Mouse (Mus musculus): ENCODE data around the gene Cog6.
A peak's percentile ranks its signal among the peaks of the same experiment; 100 is the strongest.

The Cog6 gene

DNA sequence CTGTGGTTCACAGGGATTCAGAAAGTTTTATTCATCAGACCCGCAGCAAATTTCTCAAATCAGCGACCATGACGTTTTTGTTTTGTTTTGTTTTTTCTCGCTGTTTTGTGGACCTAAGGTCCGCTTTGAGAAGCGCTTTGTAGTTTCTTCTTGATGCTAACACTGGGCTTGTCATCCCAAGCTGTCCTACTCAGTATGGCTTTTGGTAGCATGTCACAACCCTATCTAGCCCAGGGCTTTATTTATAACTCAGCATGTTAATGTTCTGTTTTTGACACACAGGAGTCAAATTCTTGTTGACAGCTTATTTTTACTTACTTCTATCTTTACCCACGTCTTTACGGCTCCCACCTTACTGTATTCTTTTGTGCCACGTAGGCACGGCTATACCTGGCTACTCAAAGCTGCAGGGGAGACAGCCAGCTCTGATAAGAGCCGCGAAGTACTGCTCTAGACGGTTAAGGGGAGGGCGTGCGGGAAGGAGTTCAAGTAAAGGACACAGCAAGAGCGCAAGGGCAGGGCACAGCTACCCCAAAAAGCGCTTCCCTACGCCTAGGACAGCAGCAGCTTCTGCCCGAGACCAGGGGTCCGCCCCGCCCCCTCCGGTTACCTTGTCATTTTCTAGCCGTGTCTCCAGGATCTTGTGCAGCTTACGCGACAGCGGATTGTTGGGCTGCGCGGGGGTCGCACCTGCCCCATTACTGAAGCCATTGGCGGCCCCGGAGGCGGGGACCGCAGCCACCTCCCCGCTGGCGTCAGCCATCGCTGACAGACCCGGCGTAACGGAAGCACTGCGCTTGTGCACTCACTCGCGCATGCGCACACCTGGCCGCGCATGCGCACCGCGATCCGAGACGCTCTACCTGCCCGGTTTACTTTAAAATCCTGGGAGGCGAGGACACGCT, at the start of gene Cog6:
Gene Cog6, minus strand, starts transcription at position 802 of the 905 bp plus-strand sequence.
- DNase-seq (ENCODE audit: low read depth) = peak; percentile 70

DNA sequence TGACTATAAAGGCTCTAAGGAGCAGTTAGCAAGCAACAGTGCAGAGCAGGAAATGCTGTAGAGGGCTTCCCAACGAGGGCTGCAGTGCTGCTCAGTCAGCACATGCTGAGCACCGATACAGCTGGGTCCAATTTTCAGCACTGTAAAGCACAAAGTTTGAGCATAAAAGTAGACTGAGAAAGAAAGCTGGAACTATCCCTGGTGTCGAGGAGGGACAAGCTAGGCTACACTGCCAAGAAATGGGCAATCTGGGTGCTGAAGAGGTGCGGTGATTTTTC, 49.0 kb upstream of the Cog6 start:
- DNase-seq (ENCODE audit: low read depth) = no peak

DNA sequence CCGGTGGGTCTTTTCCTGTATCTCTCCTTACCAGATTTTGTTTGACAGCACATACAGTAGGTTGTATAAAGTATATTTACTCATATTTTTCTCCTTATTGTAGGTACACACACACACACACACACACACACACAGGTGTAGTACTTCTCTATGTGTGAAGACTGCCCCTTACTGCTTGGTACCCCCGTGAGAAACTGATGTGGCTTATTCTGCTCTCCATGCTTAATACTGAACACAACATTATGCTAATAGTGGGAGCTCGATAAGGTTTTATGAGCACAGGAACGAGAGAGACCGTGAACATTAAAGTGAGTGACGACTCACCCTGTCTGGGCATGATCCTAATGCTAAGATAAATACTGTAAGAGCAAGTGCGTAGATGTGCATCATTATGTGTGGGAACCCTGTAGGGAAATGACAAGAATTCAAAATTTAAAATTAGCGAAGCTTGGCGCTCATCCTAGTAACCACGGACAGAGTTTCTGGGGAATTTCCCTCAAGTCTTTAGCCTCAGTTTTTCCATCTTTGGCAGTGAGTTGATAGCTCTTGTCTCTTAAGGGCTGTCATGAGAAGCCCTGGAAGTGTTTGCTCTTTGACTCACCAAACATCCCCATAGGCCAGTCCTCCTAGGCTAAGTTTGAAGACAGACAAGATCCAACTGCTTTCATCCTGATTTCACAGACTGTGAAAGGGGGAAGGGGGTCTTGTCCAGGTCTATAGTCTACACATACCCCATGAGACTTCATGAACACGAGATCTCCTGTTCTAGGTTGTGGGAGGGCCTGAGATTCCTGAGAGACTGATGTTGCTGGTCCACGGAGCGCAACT, 48.4 kb upstream of the Cog6 start:
- no peak for DNase-seq (ENCODE audit: low read depth)

DNA sequence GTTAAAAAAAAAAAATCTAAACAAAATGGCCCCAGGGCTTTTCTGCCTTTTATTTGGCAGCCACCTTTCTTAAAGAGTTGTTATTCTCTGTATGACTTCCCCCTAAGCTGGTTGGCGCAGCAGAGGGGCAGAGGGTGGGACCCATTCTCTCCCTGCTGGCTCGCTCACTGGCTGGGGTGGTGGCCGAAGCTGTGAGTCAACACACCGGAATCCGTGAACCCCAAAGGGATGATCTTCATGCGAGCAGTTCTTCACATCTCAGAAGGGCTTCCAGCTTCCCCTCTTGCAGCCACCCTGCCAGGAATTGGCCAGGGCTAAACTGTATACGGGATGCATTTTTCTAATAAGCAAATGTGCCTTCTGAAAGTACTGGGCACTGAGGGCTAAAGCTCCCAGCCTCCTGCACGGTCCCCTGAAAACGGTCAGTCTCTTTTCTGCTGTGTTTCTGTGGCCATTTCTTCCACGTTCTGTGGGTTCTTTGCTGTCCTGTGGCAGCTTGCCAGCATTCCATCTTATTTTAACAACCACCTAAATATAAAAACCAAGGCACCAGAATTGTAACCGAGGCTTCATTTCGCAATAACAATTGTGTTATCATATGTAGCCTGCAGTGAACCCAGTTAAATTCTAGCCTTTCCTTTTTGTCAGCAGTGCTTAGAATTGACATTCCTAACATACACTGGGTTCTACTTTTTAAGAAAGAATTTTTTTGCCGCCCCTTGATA, 46.5 kb upstream of the Cog6 start:
- DNase-seq (ENCODE audit: low read depth) = no peak

DNA sequence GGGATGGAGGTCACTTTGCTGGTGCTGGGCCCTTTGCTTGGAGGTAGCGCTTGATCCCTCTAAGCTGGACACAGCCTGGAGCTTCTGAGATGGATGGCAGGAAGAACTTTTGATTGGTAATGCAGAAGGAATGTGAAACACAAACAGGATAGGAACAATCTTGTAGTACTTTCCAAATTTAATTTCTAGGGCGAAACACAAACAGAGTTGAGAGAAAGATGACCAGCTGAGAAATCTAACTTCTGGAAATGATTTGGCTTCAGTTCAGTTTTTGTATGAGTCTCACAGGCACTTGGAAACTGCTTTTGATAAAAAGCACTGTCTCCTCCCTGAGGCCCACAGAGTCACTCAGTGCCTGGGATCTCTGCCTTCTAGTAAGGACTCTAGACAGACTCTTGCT, 42.9 kb upstream of the Cog6 start:
- no peak for DNase-seq (ENCODE audit: low read depth)

DNA sequence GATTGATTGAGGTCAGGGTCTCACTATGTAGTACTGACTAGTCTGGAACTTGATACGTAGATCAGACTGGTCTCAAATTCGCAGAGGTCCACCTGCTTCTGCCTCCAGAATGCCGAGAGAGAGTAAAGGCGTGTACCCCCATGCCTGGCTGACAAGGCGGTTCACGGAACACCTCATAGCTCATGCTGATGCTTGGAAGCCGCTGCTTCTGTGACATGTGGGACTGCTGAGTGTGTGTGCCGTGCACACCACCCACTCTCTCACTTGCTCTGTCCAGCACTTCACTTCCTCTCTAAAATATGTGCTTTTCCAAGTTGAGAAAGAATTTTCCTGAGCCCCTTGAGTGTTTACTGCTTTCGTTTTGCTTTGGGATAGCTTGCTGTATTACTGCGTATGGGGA, 39.4 kb upstream of the Cog6 start:
- no peak for DNase-seq (ENCODE audit: low read depth)

DNA sequence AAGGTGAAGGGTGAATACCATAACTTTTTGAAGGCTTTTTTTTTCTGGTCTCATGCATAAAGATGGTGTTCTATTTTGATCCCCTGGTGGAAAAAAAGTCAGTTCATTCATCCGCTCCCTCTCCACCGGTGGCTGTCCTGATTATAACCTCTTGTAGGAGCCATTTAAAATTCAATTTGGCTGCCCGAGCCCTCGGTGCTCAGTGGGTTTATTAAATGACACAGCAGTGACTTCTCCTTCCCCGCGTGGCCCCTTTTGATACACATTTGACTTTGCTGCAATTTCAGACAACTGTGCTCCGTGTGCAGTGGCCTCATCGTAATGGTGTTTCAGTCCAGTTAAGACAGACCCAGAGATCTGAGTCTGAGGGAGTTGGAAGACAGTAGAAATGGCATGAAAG, 35.3 kb upstream of the Cog6 start:
- no peak for DNase-seq (ENCODE audit: low read depth)

DNA sequence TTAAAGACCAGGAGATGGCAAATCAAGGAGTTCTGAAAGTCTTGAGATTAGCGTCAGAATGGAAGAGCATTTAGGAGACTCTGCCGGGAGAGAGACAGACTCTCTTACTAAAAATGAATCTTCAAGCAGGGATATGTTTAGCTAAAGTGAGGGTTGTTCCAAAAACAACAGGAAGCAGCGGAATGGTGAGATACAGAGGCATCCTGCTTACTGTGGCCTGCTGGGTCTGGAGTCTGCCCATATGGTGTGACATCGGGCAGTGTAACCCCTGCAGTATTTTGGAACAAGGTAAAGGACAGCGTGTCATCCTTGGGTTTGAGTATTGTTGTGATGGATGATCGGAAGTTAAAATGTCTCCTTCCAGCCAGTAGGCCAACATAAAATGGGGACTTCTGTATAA, 29.3 kb upstream of the Cog6 start:
- DNase-seq (ENCODE audit: low read depth) = no peak

DNA sequence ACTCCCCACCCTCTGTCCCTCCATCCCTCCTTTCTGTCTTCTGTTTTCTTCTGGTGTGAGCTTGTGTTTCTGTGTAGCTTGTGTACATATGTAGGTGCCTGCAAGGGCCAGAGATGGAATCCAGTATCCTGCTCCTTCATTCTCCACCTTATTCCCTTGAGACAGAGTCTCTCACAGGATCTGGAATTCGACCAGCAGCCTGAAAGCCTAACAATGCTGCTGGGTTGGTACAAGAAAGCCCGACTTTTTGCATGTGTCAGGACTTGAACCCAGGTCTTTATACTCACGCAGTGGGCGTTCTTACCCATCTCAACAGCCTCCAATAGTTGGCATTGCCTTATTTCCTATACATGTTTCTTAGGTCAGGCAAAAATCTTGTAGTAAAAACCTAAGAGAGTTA, 28.7 kb upstream of the Cog6 start:
- DNase-seq (ENCODE audit: low read depth) = no peak

DNA sequence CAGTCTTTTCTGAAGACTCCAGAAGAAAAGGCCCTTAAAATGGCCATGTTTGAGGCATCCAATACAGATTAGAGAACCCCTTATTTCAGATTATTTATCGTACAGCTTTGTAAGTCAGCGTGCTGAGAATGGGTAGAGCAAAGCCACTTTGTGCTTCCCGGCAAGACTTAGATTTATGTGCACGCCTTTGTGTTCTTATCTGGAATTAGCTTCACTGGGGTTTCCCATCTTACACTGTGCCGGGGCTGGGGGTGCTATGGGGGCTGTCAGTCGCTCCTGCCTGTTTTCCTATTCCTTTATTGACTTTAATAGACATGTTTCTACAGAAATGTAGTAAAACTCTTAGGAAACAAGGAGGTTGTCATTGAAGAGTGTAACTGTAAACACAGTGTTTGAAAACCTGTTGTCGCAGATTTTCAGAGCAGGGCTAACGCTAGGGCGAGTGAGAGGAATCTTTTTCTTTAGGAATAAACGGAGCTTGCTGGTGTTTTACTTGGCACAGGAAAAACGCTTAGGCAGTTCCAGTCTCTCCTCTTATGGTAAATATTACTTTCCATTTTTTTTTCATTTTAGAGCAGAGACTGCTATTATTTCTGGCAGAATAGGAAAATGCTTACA, 27.8 kb upstream of the Cog6 start:
- DNase-seq (ENCODE audit: low read depth) = no peak

DNA sequence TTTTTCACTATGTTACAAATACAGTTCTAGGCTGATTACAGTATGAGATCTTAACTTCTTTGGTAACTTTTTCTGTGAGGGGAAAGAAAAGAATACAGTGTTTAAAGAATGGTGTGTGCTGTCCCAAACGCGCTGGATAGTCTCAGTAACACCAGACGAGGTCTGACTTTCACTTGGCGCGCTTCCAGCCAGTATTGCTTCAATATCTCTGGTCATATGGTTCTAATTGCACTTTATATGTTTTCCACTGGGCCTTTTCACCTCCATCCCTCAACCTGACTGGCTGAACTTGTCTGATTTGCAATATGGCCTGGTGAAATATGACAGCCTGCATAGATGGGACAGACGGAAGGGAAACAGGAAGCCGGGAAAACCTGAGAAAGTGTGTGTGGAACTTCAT, 27.2 kb upstream of the Cog6 start:
- DNase-seq (ENCODE audit: low read depth) = no peak

DNA sequence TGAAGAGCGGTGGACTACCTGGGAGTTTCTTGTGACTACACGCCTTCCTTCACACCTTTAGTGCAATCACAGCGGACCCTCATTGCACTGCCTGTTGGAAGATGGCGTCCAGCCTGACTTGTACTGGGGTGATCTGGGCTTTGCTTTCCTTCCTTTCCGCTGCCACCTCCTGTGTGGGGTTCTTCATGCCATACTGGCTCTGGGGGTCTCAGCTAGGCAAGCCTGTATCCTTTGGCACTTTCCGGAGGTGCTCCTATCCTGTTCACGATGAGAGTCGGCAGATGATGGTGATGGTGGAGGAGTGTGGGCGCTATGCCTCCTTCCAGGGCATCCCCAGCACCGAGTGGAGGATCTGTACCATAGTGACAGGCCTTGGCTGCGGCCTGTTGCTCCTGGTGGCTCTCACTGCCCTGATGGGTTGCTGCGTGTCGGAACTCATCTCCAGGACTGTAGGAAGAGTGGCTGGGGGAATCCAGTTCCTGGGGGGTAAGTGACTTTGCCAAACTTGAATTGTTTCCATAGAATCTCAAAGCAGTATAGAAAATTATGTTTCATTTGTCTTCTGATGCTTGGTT, 26.3 kb upstream of the Cog6 start:
- no peak for DNase-seq (ENCODE audit: low read depth)

DNA sequence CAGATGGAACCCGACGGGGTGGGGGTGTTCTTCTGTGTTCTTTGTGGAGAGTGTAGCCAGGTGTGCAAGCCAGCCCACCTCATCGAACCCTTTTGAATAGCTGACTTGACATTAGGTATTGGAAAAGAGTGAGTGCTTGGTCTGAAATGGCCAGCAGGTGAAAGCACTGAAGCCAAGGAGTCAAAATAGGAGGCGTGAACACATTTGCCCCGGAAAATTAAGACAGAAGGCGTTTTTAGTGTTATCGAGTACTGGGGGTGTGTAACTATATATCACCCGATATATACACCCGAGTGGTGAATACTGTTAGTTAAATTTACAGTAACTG, 25.2 kb upstream of the Cog6 start:
- DNase-seq (ENCODE audit: low read depth) = no peak

DNA sequence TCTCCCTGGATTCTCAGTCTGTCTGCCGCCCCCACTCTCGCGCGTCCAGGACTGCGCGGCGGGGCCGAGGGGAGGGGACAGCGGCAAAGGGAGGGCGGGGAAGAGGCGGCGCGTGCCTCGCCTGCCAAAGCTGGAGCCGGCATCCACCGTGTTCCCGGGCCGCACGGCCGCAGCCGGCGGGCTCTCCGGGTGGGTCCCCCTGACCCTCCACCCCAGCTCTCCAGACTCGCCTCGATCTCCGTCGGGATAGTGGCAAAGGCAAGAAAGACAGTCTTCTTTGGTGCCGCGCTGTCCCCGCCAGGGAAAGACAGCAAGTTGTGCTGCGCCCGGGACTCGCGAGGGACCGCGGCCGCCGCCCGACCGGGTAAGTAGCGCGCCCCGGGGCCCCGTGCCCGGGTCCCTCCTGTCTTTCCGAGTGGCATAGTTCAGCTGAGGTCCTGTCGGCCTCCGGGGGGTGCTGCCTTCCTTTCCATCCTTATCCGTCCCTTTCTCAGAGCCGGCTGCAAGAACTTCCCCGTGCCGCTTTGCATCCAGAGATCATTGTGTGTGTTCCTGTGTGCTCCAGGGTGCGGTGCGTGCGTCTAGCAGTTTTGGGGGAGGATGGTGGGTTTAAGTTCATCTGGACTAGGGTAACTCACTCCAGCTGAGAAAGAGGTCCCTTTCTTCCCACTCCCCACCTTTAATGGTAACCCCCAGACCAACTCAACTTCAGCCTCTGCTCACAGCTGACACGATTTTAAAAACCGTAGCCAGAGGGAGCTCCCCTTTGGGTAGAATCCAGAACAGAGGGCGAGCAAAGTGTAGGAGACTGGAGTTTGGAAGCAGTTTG, 24.6 kb upstream of the Cog6 start, which contains the start of gene Lhfp:
Gene Lhfp, plus strand, starts transcription at position 118 of the 829 bp plus-strand sequence.
- no peak for DNase-seq (ENCODE audit: low read depth)

DNA sequence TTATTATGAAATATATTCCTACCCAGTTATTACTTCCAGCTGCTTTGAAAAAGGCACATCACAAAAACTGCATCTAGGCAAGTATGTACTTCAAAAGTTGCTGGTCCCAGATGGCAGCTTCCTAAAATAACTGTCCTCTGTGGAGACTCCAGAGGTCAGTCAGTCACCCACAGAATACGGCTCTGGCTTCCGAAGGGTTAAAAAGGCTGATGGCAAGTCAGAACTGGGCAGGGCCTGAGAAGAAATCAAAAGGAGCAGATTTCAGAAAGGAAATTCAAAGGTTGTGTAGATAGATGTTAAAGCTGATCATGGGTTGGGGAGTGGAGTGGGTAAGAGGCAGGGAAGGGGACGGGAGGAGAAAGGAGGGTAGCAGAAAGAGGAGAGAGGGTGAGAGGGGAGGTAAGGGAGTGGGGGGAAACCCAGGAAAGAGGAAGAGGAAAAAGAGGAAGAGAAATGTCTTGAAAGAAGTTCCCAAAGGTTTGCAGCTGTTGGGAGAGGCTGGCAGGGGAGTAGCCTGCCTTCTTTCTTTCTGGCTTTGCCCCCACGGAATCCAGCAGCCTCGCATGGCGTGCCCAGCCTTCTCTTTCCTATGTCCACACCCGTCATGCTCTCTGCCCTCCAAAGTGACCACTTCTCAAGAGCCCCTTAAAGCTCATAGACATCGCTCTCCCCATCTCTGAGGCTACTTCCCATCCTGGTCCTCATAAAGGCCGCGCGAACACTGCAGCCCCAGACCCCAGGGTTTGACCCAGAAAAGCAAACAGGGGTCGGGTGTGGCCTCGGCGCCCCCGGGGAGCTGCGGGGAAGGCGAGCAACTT, 23.8 kb upstream of the Cog6 start:
- no peak for DNase-seq (ENCODE audit: low read depth)

DNA sequence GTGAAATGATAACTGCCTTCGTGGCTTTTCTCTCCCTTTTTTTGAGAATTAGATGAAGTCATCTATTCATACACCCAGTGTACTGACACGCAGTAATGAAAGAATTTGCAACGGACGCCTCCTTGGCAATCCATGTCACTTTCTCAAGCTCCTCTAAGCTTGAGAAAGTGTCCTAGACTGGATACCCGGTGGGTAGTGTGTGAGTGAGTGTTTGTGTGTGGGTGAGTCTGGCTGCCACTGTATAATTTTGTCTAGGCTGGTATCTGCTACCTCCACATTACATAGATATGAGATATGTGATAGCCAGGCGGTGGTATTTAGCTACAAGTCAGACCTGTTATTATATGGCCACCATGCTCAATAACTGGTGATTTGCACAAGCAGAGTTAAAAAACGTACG, 22.7 kb upstream of the Cog6 start:
- no peak for DNase-seq (ENCODE audit: low read depth)

DNA sequence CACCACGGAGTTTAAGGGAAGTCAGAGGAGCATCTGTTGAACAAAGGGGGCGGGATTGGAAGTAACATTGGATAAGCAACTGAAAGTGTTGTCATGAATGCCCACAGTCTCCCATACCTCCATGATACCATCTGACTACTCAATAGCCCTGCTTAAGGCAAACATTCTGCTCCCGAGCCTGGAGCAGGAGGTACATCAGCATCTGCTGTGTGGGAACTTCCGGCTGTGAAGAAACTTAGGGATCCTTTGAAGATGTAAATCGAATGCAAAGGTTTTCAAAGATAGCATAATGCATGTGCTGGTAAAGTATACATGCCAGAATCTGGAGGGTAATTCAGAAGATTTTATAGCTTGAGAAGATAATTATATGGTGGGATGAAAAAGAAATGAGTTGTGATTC, 21.9 kb upstream of the Cog6 start:
- no peak for DNase-seq (ENCODE audit: low read depth)

DNA sequence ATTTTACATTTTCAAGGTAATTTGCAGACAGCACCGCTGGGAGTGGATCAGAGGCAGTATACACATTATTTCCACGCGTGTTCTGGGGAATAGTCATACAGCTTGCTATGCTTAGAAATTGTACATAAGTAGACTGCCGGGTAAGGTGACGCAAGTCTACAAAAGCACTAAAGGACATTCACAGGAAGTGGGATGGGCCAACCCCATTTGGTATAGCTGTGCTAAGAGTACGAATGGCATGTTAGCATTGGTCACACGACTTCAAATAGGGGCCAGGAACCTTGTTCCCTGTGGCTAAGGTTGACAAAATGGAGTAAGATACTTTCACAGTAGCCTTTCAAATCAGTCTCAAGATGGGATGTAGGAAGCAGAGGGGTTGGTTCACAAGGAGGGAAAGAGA, 19.9 kb upstream of the Cog6 start:
- no peak for DNase-seq (ENCODE audit: low read depth)

DNA sequence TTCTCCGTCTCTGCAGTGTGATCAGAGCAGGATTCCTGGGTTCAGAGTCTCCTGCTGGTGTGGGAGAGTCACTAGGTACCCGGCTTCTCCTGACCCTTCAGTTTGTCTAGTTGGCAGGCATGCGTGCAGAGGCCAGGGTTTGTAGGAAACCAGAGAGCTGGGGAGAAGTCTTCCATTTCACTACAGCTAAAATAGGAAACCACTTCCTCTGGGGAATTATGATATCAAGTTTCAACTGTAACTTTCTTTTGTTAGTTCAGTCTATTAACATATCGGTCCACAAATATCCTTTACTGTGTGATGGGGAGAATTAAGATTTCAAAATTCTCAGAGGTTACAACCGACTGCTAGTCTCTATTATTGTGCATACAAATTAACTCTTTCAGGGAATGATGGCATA, 19.0 kb upstream of the Cog6 start:
- no peak for DNase-seq (ENCODE audit: low read depth)

DNA sequence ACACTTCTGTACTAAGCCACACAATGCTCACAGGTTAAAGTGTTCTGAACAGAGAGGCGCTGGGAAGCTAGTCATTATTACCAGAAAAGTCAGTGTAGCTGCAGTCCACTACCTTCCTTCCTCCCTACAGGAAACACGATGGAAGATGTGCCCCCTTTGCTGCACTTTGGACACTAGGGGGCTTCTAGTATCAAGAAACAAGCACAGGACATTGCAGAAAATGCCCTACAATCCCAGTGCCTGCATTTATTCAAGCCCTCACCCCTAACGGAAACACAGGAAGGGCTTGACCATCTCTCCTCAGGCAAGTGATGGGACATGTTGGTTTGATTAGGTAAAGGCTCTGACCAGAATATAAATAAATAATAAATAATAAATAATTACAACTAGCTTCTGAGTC, 16.4 kb upstream of the Cog6 start:
- DNase-seq (ENCODE audit: low read depth) = no peak

All from c-Kit-positive CD71-positive TER-119-negative erythroid progenitor cells, embryonic 14.5 days (primary cell).